Mouse (Mus musculus) urinary bladder, postnatal 25 days (tissue): ENCODE measurements around the gene Cbwd1.

ENCODE experiments used
- DNase-seq: peaks from one replicate; pipeline ENCODE4 v3.0.0; 2022; ENCODE audit warnings: low spot score

The Cbwd1 gene

DNA sequence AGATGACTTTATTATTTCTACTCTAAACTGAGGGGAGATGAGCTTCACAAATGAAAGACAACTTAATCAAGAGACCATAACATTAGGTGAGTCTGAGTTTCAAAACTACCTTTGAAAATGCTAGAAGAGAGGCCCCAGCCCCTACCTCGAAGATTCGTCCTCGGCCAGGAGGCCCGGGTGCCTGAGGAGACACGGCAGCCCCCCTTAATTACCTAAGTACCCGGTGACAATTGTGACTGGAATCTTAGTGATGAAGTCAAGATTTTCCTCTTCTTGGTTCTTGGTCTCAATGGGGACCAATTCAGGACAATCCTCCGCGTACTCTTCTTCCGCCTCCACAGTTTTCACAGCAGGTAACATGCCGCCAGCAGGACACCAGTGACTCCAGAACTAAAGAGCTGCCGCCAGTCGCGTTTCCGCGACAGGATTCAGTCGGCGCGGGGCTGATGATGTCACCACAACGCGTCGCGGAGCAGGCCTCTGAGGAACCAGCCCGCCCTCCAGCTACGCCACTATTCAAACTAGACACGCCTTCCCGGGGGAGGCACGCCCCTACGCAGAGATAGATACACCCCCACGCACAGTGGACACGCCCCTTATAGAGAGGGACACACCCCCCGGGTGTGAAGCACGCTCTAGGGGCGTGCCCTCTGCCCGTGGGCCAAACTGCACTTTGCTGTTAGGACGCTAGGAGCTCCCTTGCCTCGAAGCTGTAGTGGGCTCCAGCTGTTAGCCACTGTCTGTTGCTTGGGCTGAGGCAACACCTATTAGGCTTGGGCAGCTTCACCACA, at the start of gene Cbwd1:
Gene Cbwd1 (minus strand): TSS at position 439 of the 791 bp plus-strand sequence.
- DNase-seq = peak; percentile 96

DNA sequence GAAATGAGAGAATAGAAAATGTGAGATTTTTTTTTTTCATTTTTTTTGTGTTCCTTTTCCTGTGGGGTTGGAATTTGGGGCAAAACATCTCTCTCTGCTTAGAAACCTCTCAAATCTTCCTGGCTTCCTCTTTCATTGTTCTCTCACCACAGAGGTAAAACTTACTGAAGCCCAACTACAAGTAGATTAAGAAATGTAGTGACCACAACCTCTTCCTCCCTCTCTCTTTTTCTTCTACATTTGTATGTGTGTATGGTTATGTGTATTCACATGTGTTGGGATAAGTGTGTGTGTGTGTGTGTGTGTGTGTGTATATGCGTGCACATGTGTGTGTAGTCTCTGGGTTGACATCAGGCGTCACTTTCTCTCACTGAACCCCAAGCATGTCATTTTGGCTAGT, 47.1 kb upstream of the Cbwd1 start:
- DNase-seq = no peak

DNA sequence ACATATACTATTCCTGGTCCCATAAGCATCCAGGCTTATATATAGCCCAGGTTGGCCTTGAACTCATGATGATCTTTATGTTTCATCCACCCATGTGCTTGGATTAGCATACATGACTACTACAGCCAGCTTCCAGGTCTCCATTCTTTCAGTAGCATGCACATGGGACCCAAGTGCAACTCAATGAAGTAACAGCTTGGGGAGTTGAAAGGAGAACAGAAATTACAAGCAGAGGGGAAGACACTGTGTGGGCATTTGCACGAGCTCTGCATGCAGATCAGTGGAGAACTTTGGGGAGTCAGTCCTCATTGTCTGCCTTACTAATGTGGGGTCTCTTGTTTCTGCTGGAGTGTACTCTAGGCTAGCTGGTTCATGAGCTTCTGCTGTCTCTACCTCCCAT, 45.3 kb upstream of the Cbwd1 start:
- no peak for DNase-seq

DNA sequence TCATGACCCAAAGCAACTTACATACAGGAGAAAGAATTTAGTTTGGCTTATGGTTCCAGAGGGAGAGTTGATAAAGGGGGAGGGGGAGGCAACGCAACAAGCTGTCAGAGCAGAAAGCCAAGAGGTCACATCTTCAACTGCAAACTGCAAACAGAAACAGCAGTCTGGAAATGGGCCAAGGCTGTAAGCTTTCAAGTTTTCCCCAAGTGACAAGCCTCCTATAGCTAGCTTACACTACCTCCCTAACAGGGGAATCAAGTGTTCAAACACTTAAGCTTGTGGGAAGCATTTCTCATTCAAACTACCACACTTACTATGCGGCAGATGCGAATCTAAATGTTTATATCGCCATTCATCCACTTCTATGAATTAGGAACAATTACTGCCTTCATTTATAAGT, 42.4 kb upstream of the Cbwd1 start:
- no peak for DNase-seq

DNA sequence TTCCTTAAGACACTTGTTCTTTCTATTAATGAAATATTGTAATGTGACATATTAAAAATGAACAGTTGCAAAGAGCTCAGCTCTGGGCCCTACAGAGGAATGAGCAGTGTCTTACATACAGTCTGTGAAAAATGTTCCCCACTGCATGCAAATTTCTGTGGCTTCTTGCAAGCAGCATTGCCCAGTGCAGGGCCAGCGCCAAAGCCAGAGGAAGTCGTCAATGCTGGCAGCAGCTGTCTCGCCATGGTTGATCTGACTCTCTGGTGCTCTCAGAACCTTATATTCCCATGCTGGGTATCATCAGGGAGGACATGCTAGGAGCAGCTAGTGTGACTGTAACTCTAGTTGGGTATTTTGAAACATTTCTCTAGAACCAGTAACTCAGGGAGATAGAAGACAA, 41.4 kb upstream of the Cbwd1 start:
- no peak for DNase-seq

DNA sequence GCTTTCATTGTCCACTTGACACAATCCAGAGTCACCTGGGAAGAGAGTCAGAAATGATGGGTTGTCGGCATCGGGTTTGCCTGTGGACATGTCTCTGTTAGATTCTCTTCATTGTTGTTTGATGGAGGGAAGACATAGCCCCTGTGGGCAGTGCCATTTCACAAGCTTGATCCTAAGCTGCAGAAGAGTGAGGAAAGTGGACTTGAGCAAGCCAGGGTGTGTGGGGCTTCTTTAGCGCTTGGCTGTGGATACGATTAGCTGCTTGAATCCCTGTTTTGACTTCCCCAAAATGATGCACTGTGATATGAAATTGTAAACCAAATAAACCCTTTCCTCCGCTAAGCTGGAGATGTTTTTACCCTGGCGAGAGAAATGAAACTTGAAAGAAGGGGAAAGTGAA, 40.6 kb upstream of the Cbwd1 start:
- DNase-seq = no peak

DNA sequence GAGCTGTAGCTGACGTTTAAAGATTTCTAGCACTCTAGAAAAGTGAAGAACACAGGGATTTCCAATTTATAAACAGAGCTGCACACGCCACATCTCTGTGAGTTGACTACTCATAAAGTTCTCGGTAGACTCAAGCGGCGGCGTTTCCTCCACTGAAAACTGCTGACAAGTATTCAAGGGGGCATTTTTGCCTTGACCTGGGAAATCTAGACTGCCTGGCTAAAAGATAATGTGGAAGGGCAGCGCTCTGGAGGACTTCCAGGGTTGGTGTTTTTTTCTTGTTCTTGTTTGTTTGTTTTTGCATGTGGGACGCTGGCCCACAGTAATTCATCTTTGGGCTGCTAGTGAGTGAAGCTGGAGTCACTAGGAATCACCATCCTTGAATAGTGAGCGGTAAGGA, 38.7 kb upstream of the Cbwd1 start:
- DNase-seq = no peak

DNA sequence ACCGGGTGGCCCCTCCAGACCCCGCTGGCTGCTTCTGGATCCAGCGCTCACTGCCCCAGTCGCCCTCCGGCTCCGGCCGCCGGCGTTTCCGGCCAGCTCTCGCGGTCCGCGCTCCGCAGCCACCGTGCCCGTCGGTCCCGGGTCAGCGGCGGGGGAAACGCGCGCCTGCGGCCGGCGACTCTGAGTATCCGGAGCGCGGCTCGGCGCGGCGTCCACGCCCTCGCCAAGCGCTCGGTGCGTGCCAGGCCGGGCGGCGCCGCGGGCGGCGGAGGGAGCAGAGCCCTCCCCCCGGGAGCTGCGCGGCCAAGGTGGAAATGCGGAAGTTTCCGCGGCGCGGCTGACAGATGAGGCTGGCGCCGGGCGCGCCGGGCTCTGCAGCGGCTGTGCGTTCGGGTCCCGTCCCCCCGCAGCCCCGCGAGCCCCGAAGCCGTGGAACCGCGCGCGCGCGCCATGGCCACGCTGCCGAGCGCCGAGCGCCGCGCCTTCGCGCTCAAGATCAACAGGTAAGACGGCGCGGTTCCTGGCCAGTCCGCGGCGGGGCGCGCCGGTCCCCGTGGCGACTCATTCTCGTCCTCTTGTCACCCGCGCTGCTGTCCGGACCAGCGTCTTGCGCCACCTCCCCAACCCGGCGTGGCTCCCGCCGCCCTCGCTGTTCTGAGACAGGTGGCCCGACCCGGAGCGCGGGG, 37.9 kb upstream of the Cbwd1 start, which contains the start of gene Dock8:
Gene Dock8 (plus strand): TSS at position 334 of the 686 bp plus-strand sequence.
- DNase-seq = peak; percentile 60

DNA sequence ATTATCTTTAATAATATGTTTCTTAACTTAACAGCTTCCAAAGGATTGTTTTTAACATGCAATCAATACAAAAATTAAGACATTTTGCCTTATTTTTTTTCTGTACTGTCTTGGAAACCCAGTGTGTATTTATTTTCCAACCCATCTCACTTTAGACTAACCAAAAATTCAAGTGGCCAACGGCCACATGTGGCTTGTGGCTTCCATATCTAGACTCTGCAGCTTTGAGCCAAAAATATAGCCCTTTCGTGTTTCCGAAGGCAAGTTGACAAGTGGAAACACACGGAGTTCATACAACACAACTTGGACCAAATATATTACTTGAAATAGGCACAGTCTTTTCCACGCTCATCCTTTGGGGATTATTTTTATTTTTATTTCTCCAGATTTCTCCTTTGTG, 37.2 kb upstream of the Cbwd1 start:
- DNase-seq = no peak

DNA sequence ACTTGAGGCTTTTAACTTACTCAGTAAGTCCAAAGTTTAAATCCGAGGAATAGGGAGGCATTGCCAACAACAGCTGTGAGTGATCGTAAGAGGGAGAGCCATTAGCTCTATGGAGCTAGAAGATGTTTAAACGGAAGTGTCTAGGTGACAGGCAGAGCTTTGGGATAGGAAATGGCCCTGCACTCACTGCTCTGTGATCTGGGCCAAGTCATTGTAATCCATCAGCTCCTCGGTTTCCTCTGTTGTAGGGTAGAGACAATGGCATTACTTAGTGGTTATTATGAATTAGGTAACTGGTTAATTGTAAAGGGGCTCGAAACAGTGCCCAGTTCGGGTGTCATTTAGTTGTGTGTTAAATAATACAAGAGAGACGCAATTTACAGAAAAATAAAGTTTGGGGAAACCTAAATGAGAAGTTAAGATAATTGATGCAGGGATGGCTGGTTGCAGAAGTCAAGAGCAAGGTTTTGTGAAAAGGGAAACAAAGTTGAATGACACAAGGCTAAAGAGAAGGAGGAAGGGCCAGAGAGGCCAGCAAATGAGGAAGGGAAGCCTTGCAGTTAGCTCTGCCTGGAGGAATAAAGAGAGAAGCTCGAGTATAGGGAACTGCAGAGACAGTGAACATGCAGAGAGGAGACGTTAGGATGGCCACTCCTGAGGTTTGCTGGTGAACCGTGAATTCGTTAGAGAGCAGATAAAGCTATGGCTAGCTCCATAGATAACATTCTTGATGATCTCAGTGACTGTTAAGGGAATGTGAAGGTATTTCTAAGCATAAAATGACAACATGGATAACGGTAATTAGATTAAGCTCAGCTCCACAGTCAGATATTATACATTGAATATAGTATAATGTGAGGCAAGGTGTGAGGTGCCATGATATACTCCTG, 35.6 kb upstream of the Cbwd1 start:
- DNase-seq = no peak

DNA sequence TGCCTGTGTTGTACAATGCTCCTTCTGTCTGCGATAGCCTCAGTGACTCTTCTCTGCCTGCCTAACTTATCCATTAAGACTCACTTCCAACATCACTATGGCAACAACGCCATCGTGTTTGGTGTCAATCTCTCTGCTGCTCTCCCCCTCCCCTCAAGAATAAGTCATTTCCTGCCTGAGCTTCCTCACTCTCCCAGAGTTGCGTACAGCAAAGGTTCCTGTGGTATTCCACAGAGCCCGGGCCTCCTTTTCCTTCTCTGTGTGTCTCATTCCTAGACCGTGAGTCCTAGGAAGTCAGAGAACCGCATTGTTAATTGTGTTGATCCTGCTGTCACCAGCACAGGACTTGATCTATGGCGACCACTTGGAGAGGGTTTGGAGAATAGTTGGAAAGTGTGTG, 33.5 kb upstream of the Cbwd1 start:
- DNase-seq = no peak

DNA sequence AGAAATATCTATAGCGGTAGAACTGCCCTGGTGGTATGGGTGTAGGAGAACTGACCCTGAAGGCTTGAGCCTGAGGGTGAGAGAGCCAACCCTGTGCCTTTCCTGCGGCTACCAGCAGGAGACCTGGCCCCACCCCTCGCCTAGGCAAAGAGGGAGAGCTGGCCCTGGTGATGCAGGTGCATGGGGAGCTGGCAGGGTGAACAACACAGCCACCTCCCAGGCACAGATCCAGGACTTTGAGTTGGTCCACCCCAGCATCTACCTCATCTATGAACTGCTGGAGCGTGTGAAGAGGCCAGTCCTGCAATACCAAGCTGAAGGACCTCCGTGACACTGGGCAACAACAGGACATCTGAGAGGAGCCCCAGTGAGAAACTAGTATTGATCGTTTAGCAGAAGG, 32.1 kb upstream of the Cbwd1 start:
- DNase-seq = no peak

DNA sequence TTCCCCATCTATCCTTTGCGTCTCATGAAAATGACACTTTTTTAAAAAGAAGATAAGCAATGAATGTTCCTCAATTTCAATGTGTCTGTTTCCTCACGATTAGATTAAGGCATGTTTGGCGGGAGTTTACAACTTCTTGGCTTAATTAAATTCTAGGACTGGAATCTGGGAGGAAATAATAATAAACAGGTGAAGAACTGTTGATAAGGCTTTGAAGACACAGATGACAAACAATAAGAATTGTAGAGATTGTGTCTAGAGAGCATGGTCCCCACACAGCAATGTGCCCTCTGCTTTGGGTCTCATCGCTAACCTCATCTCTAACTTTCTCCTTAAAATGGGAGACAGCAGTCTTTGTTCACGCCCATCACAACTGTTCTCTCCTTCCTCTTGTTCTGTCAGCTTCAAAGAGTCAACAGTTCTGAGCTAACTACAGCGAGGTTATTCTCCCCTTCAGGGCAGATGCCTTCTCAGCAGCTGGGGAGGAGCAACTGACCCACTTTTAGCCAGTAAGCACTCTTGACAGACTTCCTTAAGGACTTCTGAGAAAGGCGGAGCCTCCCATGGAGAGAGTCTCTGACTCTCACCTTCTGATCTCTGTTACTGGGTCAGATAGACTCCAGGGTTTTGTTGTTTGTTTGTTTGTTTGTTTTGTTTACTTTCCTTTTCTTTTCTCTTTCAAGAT, 28.9 kb upstream of the Cbwd1 start:
- no peak for DNase-seq

DNA sequence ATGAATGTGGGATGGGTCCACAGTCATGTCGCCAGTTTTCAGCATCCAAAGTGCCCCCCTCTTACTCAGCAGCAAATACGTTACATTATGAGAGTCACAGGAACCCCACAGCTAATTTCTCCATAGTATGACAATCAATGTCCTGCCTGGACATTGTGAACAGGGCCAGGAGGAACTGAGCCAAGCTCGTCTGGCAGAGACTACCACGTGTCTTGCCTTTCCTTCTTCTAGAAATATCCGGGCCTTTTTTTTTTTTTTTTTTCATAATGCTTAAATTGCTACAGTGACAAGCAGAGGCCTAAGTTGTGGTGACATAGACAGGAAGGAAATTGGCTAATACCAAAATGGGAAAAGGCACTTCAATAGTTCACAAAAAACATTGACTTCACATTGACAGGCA, 27.4 kb upstream of the Cbwd1 start:
- no peak for DNase-seq

DNA sequence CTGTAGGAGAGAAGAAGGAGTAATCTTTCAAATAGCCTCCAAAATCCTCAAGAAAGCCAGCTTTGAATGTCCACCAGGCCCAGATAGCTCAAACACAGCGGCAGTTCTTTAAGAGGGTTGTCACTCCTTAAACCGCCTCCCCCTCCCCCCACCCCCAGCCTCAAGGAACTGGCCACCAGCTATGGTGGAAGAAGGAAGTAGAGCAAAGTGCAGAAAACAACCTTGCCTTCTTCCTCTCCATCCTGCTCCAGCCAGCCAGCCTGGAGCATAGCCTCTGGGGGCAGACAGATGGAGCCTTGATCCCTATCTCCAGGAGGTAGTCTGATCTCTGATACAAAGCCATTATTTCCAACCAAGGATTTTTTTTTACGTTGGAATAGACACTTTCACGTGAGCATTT, 25.9 kb upstream of the Cbwd1 start:
- DNase-seq = no peak

DNA sequence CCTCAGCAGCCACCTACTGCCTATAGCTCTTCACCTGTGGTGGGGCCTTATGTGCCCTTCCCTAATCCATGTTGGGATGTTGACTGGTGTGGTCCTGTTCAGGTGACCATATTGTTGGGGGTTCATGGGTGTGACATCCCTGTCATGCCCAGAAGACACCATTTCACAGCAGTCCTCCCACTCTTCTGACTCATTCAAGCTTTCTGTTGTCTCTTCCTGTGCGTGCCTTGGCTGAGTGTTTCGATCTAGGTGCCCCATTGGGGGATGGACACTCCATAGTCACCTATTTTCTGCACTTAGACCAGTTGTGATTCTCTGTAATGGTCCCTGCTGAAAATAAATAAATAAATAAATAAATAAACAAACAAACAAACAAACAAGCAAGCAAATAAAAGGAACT, 23.6 kb upstream of the Cbwd1 start:
- DNase-seq = no peak

DNA sequence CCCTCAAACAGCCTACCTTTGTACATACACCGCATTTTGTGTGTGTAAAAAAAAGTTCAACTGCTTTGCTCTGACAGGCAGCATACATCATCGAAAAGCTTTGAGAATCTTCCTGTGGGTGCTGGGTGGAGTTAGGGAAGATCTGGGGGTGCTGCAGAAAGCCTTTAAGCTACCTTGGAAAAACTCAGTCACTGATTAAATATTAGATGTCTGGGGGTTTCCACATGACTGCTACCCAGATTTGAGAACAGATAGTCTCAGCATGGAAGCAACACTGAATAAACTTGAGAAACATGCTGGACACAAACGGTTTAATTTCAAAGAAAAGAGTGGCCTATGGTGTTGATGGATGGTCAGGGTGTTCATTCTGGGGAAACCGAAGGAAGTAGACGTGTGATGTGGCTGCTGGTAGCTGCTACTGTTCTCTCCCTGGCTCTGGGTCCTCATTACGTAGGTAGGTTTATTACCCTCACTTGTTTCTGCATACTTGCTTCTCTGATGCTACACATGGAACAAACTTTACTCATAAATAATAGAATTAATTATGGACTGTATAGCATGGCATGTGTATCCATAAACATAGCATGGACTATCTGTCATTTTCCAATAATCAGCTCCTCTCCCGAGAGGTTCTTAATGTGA, 22.6 kb upstream of the Cbwd1 start:
- DNase-seq = no peak

DNA sequence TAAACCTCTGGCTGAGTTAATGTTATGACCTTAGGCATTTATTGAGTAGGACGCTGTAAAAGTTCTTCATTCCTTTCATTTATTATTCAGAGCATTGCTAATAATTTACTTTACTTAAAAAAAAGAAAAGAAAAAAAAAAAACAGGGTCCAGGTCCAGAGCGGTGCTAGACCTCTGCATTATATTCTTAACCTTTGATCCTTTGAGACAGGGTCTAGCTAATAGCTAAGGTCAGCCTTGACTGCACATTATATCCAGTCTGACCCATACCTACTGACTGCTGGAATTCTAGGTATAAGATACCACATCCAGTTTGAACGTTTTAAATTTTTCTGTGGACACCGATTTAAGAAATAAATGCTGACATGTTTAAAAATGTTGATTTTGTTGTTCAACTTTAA, 21.6 kb upstream of the Cbwd1 start:
- no peak for DNase-seq

DNA sequence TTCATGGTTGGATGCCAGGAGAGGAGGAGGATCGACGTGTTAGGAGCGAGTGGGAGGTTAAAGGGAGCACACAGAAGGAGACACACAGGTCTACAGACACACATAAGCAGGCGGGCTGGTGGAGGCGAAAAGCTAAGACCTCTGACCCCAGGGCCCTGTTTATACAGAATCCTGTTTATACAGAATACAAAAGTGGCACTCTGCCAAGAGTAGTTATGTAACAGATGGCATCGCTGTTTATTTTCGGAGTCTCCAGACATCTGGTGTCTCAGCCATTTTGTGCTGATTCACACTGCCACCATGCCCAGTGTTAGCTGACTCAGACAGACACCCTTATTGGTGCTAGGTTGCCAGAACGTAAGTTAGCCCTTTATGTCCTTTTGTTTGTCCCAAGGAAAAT, 19.9 kb upstream of the Cbwd1 start:
- DNase-seq = no peak

DNA sequence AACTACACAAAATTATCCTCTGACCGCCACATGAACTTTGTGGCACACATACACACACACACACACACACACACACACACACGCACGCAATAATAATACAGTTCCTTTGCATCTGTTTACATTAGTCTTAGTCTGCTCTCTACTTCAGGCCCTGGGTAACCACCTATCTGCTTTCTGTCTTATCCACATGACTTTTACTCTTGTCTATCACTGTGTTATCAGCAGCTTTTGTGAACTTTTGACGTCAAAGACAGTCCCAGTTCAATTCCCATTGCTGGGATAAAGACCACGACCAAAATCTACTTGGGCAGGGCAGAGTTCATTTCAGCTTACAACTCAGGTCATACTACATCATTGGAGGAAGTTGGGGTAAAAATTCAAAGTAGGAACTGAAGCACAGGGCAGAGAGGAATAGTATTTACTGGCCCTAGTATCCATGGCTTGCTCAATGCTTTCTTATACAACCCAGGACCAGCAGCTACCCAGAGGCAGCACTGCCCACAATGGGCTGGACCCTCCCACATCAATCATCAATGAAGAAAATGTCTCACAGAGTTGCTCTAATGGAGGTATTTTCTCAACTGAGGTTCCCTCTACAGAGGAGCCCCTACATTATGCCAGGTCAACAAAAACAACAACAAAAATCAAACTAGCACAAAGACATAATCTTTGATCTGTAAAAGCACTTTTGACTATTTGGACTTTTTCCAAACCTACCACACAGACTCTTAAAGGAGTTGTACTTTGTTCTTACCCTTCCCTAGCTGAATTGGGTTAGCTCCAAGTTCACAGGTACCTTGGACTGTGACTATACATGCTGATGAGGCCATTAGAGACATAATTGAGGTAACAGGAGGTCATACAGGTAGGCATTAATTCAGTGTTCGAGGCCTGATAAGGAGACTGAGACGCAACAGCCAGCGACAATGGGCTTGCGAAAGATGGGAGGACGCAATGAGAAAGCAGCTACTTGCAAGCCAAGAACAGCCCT, 17.7 kb upstream of the Cbwd1 start:
- DNase-seq = no peak
